Mouse (Mus musculus) midbrain, embryonic 16.5 days (tissue): Measurements from ENCODE around the gene Adgrl3. TPM values are rescaled to one million over a fixed set of nuclear protein-coding genes. Genes with fewer than 3 reads are reported as not detected.

Source experiments
- ATAC-seq: fragments of 200-750 bp; cut with Nextera tagmentation; 2 replicates; pipeline ENCODE4 v1.8.0; 2017; ENCODE audit warnings: moderate TSS enrichment
- H3K27ac ChIP-seq: fragments of 300-500 bp; sonication (generic); 2 replicates; pipeline ENCODE4 v1.5.1; 2014; ENCODE audit warnings: mild to moderate bottlenecking, low read length, mixed read lengths
- H3K27me3 ChIP-seq: fragments of 300-500 bp; sonication (generic); 2 replicates; pipeline ENCODE4 v1.6.1; 2014; ENCODE audit warnings: low read depth, low read length, mixed read lengths; ENCODE audit not compliant: control insufficient read depth, insufficient read depth
- H3K36me3 ChIP-seq: fragments of 300-500 bp; sonication (generic); 2 replicates; pipeline ENCODE4 v1.6.1; 2014; ENCODE audit warnings: mild to moderate bottlenecking, low read length, moderate library complexity, mixed read lengths; ENCODE audit not compliant: control insufficient read depth, insufficient read depth
- H3K4me1 ChIP-seq: fragments of 300-500 bp; sonication (generic); 2 replicates; pipeline ENCODE4 v1.6.1; 2014; ENCODE audit warnings: mild to moderate bottlenecking, low read length, mixed read lengths; ENCODE audit not compliant: control insufficient read depth, insufficient read depth
- H3K4me2 ChIP-seq: fragments of 300-500 bp; sonication (generic); 2 replicates; pipeline ENCODE4 v1.6.1; 2014; ENCODE audit warnings: mild to moderate bottlenecking, low read length, mixed read lengths
- H3K4me3 ChIP-seq: fragments of 300-500 bp; sonication (generic); 2 replicates; pipeline ENCODE4 v1.5.1; 2014; ENCODE audit warnings: low read depth, mild to moderate bottlenecking, low read length, moderate library complexity, mixed read lengths
- H3K9ac ChIP-seq: fragments of 300-500 bp; sonication (generic); 2 replicates; pipeline ENCODE4 v1.6.1; 2014; ENCODE audit warnings: low read depth, low read length, mixed read lengths
- H3K9me3 ChIP-seq: fragments of 300-500 bp; sonication (generic); replicated peaks from 2 replicates; pipeline ENCODE4 v1.6.1; 2014; ENCODE audit warnings: mild to moderate bottlenecking, low read length, mixed read lengths; ENCODE audit not compliant: control insufficient read depth, poor library complexity, severe bottlenecking
- WGBS: fragments of 180-500 bp; shearing (Covaris S2); extraction: QIAGEN DNeasy Blood & Tissue Kit; methylation state at CpG from one replicate; pipeline ENCODE4 v1.1.7; 2014; 5-methylcytosine and 5-hydroxymethylcytosine counted together
- polyA plus RNA-seq: library from polyadenylated mRNA; unstranded; fragments of >200 nt; fragmentation: Nextera tagmentation; extraction: Ambion mirVana; gene quantifications from 2 replicates; pipeline ENCODE4 v1.2.1, GENCODE M21; 2015

Gene Adgrl3
- polyA plus RNA-seq, 1 experiment from 2014 or later: 68.4 TPM

- H3K4me2 ChIP-seq: no peak overlapping the region
- no peak overlapping the region for H3K9ac ChIP-seq
- H3K4me3 ChIP-seq: no peak overlapping the region
- 81% methylated on average over 6 of the region's 6 CpGs for WGBS
- H3K4me1 ChIP-seq: no peaks in the 10 kb centered on the region; the same call in 1 of the 2 replicates
- H3K27ac ChIP-seq: no peak overlapping the region
- H3K27me3 ChIP-seq: no peaks in the 10 kb centered on the region
- H3K36me3 ChIP-seq: no peaks in the 10 kb centered on the region
- H3K9me3 ChIP-seq: no peaks in the 10 kb centered on the region
- ATAC-seq: no peak
Measured at GRCm38 (mm10) chr5:81068173-81068572, 48.2 kb downstream of the Adgrl3 start.

- no peak overlapping the region for H3K4me3 ChIP-seq
- no peaks in the 10 kb centered on the region for H3K9me3 ChIP-seq
- no peak overlapping the region for H3K9ac ChIP-seq
- 68% methylated on average over 4 of the region's 4 CpGs for WGBS
- H3K27ac ChIP-seq: no peak overlapping the region
- H3K4me1 ChIP-seq: no peaks in the 10 kb centered on the region; the same call in 1 of the 2 replicates
- H3K4me2 ChIP-seq: no peak overlapping the region
- H3K36me3 ChIP-seq: no peaks in the 10 kb centered on the region
- no peaks in the 10 kb centered on the region for H3K27me3 ChIP-seq
- no peak for ATAC-seq
Measured at GRCm38 (mm10) chr5:81068839-81069238, 48.9 kb downstream of the Adgrl3 start.

GRCm38 (mm10) chr5:81072888-81073287 is 53.0 kb downstream of the Adgrl3 start:
- WGBS: 82% methylated on average over 5 of the region's 5 CpGs
- H3K36me3 ChIP-seq: no peaks in the 10 kb centered on the region
- H3K9ac ChIP-seq: no peak overlapping the region
- H3K27me3 ChIP-seq: no peaks in the 10 kb centered on the region
- no peak overlapping the region for H3K4me3 ChIP-seq
- H3K4me2 ChIP-seq: no peak overlapping the region
- no peak for ATAC-seq
- H3K4me1 ChIP-seq: peaks cover 6% of the 10 kb centered on the region; the same call in 1 of the 2 replicates
- no peak overlapping the region for H3K27ac ChIP-seq
- no peaks in the 10 kb centered on the region for H3K9me3 ChIP-seq

GRCm38 (mm10) chr5:81073875-81074274 is 53.9 kb downstream of the Adgrl3 start:
- no peak for ATAC-seq
- Histone ChIP-seq H3K27me3 (no peaks in the 10 kb centered on the region), H3K4me2 (no peak overlapping the region), H3K36me3 (no peaks in the 10 kb centered on the region), H3K9me3 (no peaks in the 10 kb centered on the region), H3K4me1 (peaks cover 6% of the 10 kb centered on the region; the same call in 1 of the 2 replicates), H3K27ac (no peak overlapping the region), H3K4me3 (no peak overlapping the region), H3K9ac (no peak overlapping the region)
- 72% methylated on average over 1 of the region's 1 CpGs for WGBS

GRCm38 (mm10) chr5:81076377-81076776 is 56.4 kb downstream of the Adgrl3 start:
- H3K36me3 ChIP-seq: no peaks in the 10 kb centered on the region
- H3K4me1 ChIP-seq: peaks cover 6% of the 10 kb centered on the region; the same call in 1 of the 2 replicates
- no peaks in the 10 kb centered on the region for H3K9me3 ChIP-seq
- 74% methylated on average over 5 of the region's 5 CpGs for WGBS
- H3K27me3 ChIP-seq: no peaks in the 10 kb centered on the region
- no peak for ATAC-seq
- H3K4me2 ChIP-seq: no peak overlapping the region
- no peak overlapping the region for H3K27ac ChIP-seq
- no peak overlapping the region for H3K4me3 ChIP-seq
- no peak overlapping the region for H3K9ac ChIP-seq

GRCm38 (mm10) chr5:81077031-81077430 is 57.1 kb downstream of the Adgrl3 start:
- no peak overlapping the region for H3K9ac ChIP-seq
- H3K4me1 ChIP-seq: peaks cover 6% of the 10 kb centered on the region; the same call in 1 of the 2 replicates
- H3K36me3 ChIP-seq: no peaks in the 10 kb centered on the region
- ATAC-seq: no peak
- 88% methylated on average over 7 of the region's 7 CpGs for WGBS
- H3K27ac ChIP-seq: no peak overlapping the region
- no peak overlapping the region for H3K4me2 ChIP-seq
- no peaks in the 10 kb centered on the region for H3K9me3 ChIP-seq
- H3K27me3 ChIP-seq: no peaks in the 10 kb centered on the region
- no peak overlapping the region for H3K4me3 ChIP-seq

- Histone ChIP-seq H3K9ac (no peak overlapping the region), H3K4me2 (no peak overlapping the region), H3K4me3 (no peak overlapping the region), H3K36me3 (no peaks in the 10 kb centered on the region), H3K9me3 (no peaks in the 10 kb centered on the region), H3K4me1 (peaks cover 6% of the 10 kb centered on the region; the same call in 1 of the 2 replicates), H3K27me3 (no peaks in the 10 kb centered on the region), H3K27ac (no peak overlapping the region)
- 91% methylated on average over 1 of the region's 1 CpGs for WGBS
- no peak for ATAC-seq
Measured at GRCm38 (mm10) chr5:81077990-81078389, 58.1 kb downstream of the Adgrl3 start.

GRCm38 (mm10) chr5:81083698-81084360 is 63.9 kb downstream of the Adgrl3 start:
- H3K4me3 ChIP-seq: no peak overlapping the region
- H3K4me1 ChIP-seq: no peaks in the 10 kb centered on the region; the same call in none of the 2 replicates
- no peak overlapping the region for H3K9ac ChIP-seq
- H3K27me3 ChIP-seq: no peaks in the 10 kb centered on the region
- H3K4me2 ChIP-seq: no peak overlapping the region
- ATAC-seq: no peak
- 85% methylated on average over 5 of the region's 5 CpGs for WGBS
- H3K27ac ChIP-seq: no peak overlapping the region
- H3K36me3 ChIP-seq: no peaks in the 10 kb centered on the region
- no peaks in the 10 kb centered on the region for H3K9me3 ChIP-seq

GRCm38 (mm10) chr5:81085152-81085551 is 65.2 kb downstream of the Adgrl3 start:
- no peaks in the 10 kb centered on the region; the same call in none of the 2 replicates for H3K4me1 ChIP-seq
- H3K27ac ChIP-seq: no peak overlapping the region
- 53% methylated on average over 4 of the region's 4 CpGs for WGBS
- H3K4me3 ChIP-seq: no peak overlapping the region
- no peak overlapping the region for H3K4me2 ChIP-seq
- H3K9ac ChIP-seq: no peak overlapping the region
- no peak for ATAC-seq
- H3K9me3 ChIP-seq: no peaks in the 10 kb centered on the region
- H3K36me3 ChIP-seq: no peaks in the 10 kb centered on the region
- no peaks in the 10 kb centered on the region for H3K27me3 ChIP-seq
